Mouse (Mus musculus) retina, postnatal 7 days (tissue): Measurements from ENCODE around the gene 4931409K22Rik.

ENCODE experiments used
- DNase-seq: peaks from one replicate; pipeline ENCODE4 v3.0.0-alpha.2; 2012; ENCODE audit warnings: low read depth, low spot score

4931409K22Rik gene

DNA sequence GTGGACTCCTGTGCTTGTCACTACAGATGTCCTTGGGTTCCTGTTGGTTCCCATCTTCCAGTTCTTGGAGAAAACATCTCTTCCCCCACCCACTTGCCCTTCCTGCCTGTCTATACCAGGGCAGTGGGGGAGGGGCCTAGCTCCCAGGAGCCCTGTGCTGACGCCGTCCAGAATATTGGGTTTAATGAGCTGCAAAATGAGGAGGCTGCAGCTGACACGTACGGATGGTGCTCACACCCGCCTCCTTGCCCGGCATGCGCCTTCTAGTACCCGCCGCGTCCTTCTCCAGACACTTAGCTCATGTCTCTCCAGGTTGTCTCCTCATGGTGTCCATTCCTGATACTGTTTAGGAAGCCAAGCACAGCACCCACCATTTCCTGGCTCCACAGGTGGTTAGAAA lies 57.5 kb downstream of the 4931409K22Rik start:
- no peak for DNase-seq

DNA sequence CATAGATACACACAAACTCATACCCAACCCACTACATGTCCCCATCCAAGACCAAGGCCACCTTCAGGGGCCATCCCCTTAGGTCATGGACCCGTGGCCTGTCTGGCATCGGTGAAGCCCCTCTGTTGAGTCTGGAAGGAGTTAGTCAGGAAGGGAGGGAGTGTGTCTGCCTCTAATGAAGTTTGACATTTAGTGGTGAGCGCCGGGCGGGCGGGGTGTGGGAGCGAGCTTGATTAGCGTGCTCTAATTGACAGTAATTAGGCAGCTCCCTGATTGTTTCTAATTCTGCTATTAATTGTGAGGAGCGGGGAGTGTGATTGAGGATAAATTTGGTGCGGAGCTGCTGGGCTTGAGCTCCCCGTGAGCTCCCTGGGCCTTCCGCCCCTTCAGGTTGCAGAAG lies 59.1 kb downstream of the 4931409K22Rik start:
- DNase-seq: no peak

DNA sequence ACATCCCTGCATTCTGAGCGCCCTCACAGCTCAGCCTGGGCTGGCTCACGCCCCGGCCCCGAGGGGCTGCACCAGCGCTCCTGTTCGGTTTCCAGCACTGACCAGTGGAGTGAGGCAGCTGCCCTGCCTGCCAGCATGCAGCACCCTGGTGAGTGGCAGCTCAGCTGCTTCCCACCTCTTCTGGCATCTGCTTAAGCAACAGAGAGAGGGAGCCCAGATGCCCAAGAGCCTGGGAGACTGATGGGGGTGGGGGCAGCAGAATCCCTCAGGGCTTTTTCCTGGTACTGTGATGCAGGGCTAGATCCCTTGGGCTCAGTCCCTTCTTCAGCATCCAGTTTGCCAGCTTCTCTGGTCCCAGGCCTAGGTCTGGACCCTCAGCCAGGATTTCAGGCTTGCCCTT lies 59.9 kb downstream of the 4931409K22Rik start:
- no peak for DNase-seq

DNA sequence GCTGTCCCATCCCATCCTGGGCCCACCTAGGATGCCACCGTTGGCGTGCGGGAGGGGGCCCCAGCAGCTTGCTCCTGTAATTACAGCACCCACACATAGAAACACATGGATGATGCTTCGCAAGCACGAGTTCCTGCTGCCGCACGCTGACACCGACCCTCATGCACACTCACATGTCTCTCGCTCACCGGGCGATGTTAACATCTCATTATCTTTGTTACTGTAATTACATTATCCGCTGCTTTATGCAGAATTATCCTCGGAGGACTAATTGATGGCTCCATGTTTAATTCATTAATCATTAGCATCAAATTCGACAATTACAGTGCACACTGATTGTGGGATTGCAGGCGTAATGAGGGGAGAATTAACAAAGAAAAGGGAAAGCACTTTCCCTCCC lies 61.6 kb downstream of the 4931409K22Rik start:
- no peak for DNase-seq
